Mouse (Mus musculus): ENCODE measurements around the gene Slc16a13. TPM values are rescaled to one million over a fixed set of nuclear protein-coding genes. Genes with fewer than 3 reads are reported as not detected.
A peak's percentile ranks its signal among the peaks of the same experiment; 100 is the strongest.

Gene Slc16a13
- polyA plus RNA-seq, 1 experiment from 2014 or later = 2.6 TPM

DNA sequence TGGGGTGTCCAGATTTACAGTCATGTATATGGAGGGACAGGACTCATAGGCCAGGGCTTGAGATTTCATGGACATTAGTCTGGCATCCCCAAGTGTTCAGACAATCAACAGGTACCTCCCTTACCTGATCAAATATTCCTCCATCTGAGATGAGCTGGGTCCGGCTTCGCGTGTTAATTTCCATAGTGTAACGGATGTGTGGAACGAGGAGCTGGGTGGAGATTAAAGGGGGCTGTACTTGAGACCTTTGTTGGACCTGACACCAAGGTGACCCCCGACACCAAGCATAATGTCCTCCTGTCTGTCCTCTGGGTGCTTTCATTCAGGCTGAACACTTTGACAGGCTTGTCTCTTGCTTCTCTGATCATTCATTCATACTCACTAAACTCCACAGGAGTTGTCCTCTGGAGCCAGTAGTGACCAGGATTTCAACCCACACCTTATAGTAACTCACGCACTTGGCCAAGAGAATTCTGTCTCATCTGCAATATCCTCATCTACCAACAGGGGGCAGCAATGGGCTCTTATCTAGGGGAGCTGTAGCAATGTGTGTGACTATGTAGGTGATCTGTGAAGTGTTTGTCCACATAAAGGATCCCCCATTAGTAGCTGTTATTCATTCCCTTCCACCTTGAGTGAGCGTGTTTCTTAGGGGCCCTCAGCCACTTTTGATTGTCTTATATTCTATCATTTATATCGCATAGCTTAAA is 26.4 kb upstream of the Slc16a13 start:
- H3K27me3 ChIP-seq (ENCODE audit: control insufficient read depth, insufficient read depth, low read depth, low read length) = peaks cover 3% of the 10 kb centered on the region; the same call in 1 of the 2 replicates
- no peak overlapping the region for H3K4me2 ChIP-seq (ENCODE audit: low read depth, low read length)
- no peak overlapping the region for H3K4me3 ChIP-seq (ENCODE audit: low read depth, low read length)
- H3K36me3 ChIP-seq (ENCODE audit: control insufficient read depth, insufficient read depth) = no peaks in the 10 kb centered on the region
- no peaks in the 10 kb centered on the region for H3K4me1 ChIP-seq (ENCODE audit: control insufficient read depth, low read depth, low read length)
- no peak overlapping the region for H3K9ac ChIP-seq (ENCODE audit: low read depth, low read length)
- H3K9me3 ChIP-seq (replicated peaks; ENCODE audit: control insufficient read depth, low read length) = no peaks in the 10 kb centered on the region
- ATAC-seq (ENCODE audit: low read depth) = no peak
- no peak overlapping the region for H3K27ac ChIP-seq (ENCODE audit: low read length)
- WGBS (ENCODE audit: insufficient replicate concordance) = 38% methylated on average over 9 of the region's 9 CpGs

DNA sequence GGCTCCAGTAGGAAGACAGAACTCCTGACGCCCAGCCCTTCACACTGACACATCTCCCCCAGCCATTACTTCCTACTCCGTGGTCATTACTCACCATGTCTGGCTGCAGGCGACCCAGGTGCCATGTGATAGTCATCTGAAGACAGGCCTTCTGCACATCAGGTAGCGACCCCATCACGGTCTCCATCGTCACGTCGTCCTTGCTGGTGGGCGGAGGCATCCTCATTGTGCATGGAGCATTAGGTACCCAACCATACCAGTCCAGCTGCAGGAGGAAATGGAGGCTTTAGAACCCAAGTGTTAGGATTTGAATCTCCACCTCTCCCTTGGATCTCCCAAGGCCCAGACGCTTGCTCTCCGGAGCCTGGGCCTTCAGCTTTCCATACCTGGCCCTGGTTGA is 21.7 kb upstream of the Slc16a13 start:
- H3K27ac ChIP-seq (ENCODE audit: low read length) = no peak overlapping the region
- no peaks in the 10 kb centered on the region for H3K27me3 ChIP-seq (ENCODE audit: control insufficient read depth, insufficient read depth, low read depth, low read length)
- ATAC-seq (ENCODE audit: low read depth) = no peak
- no peaks in the 10 kb centered on the region for H3K36me3 ChIP-seq (ENCODE audit: control insufficient read depth, insufficient read depth)
- no peak overlapping the region for H3K9ac ChIP-seq (ENCODE audit: low read depth, low read length)
- H3K4me3 ChIP-seq (ENCODE audit: low read depth, low read length) = no peak overlapping the region
- 53% methylated on average over 11 of the region's 11 CpGs for WGBS (ENCODE audit: insufficient replicate concordance)
- H3K4me2 ChIP-seq (ENCODE audit: low read depth, low read length) = no peak overlapping the region
- H3K4me1 ChIP-seq (ENCODE audit: control insufficient read depth, low read depth, low read length) = peaks cover 10% of the 10 kb centered on the region
- no peaks in the 10 kb centered on the region for H3K9me3 ChIP-seq (replicated peaks; ENCODE audit: control insufficient read depth, low read length)

DNA sequence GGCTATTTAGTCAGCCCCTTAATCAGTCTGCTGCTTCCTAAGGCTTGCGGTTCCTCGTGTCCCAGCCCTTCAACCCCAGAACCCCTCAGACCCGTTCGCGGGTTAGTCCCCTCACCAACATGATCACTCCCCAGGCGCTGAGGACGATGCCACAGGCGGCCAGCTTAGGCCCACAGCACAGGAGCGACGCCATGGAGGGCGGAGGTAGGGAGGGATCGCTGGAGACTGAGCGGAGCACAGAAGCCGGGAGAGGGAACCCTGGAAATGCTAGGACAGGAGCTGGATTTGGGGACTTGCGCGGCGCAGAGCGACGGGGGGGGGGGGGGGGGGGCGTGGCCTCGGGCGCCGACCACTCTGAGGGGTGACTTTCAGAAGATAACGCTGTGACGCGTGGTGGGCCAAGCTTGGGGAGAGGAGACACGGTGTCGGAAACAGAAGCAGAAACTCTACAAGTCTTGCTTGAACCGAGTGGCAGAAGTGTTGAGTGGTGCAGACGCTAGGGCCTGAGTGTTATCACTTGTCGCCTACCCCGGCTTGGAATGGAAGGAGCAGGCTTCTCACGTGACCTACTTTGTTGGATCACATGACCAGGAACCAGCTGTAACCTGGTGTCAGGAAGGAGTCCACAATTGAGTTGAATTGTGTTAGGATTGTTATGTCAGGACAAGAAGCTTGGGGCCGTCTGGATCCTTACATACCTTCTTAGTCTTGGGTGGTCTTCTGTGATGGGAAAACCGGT is 18.8 kb upstream of the Slc16a13 start, which contains the start of the genes Gm21988 and Rnasek:
Gene Gm21988 (minus strand): TSS at position 290 of the 739 bp plus-strand sequence.
Gene Rnasek (minus strand): TSS at position 302 of the 739 bp plus-strand sequence.
- H3K36me3 ChIP-seq (ENCODE audit: control insufficient read depth, insufficient read depth) = no peaks in the 10 kb centered on the region
- peaks cover 31% of the 10 kb centered on the region for H3K4me1 ChIP-seq (ENCODE audit: control insufficient read depth, low read depth, low read length)
- H3K9me3 ChIP-seq (replicated peaks; ENCODE audit: control insufficient read depth, low read length) = no peaks in the 10 kb centered on the region
- peak within 1 kb of the TSS; percentile 97 for H3K9ac ChIP-seq (ENCODE audit: low read depth, low read length)
- H3K27ac ChIP-seq (ENCODE audit: low read length) = peak within 1 kb of the TSS; percentile 95
- WGBS (ENCODE audit: insufficient replicate concordance) = under 1% methylated on average over 26 of the region's 35 CpGs
- peak within 1 kb of the TSS; percentile 96 for H3K4me3 ChIP-seq (ENCODE audit: low read depth, low read length)
- ATAC-seq (ENCODE audit: low read depth) = peak; percentile 22
- peak within 1 kb of the TSS; percentile 87 for H3K4me2 ChIP-seq (ENCODE audit: low read depth, low read length)
- H3K27me3 ChIP-seq (ENCODE audit: control insufficient read depth, insufficient read depth, low read depth, low read length) = no peaks in the 10 kb centered on the region

DNA sequence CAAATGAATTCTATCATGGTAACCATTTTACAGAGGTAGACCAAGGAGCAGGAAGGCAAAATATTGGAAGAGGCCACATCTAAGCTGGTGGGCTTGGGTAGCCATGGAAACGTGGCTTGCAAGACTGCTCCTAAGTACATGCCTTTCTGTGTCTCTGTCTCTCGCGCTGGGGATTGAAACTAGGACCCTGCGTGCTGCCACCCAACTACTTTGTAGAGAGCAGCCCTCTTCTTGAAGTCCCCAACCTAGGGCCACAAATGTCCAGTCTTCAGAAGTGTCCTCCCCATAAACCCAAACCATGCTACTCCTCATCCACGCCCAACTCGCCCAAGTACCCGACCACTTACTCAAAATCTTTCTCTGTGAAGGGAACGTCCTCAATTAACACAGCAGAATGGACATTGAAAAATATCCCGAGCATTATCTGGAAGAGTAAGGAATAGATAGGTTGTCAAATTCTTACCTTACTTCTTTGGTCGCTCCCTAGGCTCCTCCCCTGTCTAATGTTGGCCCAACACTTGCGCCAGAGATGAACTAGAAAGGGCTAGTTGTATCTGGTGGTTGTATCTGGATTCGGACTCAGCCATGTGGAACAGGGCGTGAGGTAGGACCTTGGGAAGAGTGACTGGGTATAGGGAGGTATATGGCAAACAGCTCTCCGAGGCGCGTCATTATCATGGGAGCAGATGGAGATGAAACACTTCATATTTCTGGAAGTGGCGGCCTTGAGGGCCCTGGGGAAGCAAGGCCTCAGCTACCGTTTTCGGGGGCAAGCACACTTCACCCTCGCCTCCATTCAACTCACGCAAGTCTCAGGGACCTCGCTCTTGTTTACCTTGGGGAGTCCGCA is 18.0 kb upstream of the Slc16a13 start:
- Histone ChIP-seq H3K9me3 (replicated peaks; ENCODE audit: control insufficient read depth, low read length) (no peaks in the 10 kb centered on the region), H3K4me1 (ENCODE audit: control insufficient read depth, low read depth, low read length) (peaks cover 34% of the 10 kb centered on the region), H3K27me3 (ENCODE audit: control insufficient read depth, insufficient read depth, low read depth, low read length) (no peaks in the 10 kb centered on the region), H3K9ac (ENCODE audit: low read depth, low read length) (peak overlapping the region; percentile 97), H3K4me3 (ENCODE audit: low read depth, low read length) (peak overlapping the region; percentile 96), H3K36me3 (ENCODE audit: control insufficient read depth, insufficient read depth) (no peaks in the 10 kb centered on the region), H3K27ac (ENCODE audit: low read length) (peak overlapping the region; percentile 95), H3K4me2 (ENCODE audit: low read depth, low read length) (peak overlapping the region; percentile 87)
- ATAC-seq (ENCODE audit: low read depth) = no peak
- 8% methylated on average over 23 of the region's 23 CpGs for WGBS (ENCODE audit: insufficient replicate concordance)

DNA sequence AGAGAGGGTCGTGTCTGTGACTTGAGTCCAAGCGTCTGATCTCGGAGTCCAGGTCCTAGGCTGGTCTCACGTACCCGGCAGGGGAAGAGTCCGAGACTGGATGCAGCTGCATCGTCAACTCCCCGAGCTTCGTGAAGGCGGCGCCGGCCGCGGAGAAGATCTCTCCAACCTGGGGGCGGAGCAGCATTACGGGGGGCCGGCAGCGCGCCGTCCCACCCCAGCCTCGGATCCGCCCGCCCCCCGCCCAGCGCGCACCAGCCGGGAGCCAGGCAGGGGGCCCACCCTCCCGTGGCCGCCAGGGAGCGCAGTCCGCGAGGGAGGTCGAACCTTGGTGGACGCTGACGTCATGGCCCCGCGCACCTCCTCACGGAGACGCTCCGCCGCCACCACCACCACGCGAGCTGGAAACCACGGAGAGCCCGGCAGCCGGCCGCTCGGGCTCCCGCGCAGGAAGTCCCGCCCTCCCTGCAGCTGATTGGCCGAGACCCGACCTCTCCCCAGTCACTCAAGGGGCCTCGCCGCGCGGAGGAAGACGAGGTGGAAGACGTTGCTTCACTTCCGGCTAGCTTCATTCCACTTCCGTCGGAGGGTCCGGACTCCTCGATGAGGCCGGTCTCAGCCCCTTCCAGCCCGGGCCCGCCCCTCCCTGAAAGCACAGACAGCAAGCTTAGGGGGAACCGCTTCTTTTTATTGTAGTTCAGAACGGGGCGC is 16.7 kb upstream of the Slc16a13 start, which contains the start of gene 0610010K14Rik:
Gene 0610010K14Rik (minus strand): TSS at position 458 of the 711 bp plus-strand sequence.
- Histone ChIP-seq H3K27me3 (ENCODE audit: control insufficient read depth, insufficient read depth, low read depth, low read length) (no peaks in the 10 kb centered on the region), H3K4me2 (ENCODE audit: low read depth, low read length) (peak within 1 kb of the TSS; percentile 87), H3K36me3 (ENCODE audit: control insufficient read depth, insufficient read depth) (no peaks in the 10 kb centered on the region), H3K9me3 (replicated peaks; ENCODE audit: control insufficient read depth, low read length) (no peaks in the 10 kb centered on the region), H3K4me3 (ENCODE audit: low read depth, low read length) (peak within 1 kb of the TSS; percentile 96), H3K9ac (ENCODE audit: low read depth, low read length) (peak within 1 kb of the TSS; percentile 97), H3K27ac (ENCODE audit: low read length) (peak within 1 kb of the TSS; percentile 95), H3K4me1 (ENCODE audit: control insufficient read depth, low read depth, low read length) (peaks cover 34% of the 10 kb centered on the region)
- WGBS (ENCODE audit: insufficient replicate concordance) = under 1% methylated on average over 67 of the region's 70 CpGs
- ATAC-seq (ENCODE audit: low read depth) = peak; percentile 92

DNA sequence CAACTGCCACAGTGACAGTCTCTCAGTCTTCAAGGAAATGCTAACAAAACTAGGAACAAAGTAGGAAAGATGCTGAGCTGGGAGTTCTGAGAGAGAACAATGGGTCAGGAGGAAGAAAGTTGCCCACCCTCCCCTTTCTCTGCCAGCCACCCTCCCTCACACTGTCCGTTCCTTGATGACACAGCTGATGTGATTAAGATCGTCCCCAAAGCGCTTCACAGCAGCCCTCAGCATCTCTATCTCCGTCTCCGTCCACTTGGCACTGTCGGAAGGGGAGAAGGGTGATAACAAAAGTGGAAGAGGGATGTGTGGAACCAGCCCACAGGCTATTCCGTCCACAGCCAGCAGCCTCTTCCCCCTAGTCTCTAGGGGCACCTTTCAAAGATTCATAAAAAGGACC is 15.9 kb upstream of the Slc16a13 start:
- H3K9ac ChIP-seq (ENCODE audit: low read depth, low read length) = peak overlapping the region; percentile 97
- H3K4me1 ChIP-seq (ENCODE audit: control insufficient read depth, low read depth, low read length) = peaks cover 34% of the 10 kb centered on the region
- peak overlapping the region; percentile 95 for H3K27ac ChIP-seq (ENCODE audit: low read length)
- ATAC-seq (ENCODE audit: low read depth) = no peak
- H3K4me3 ChIP-seq (ENCODE audit: low read depth, low read length) = peak overlapping the region; percentile 96
- no peaks in the 10 kb centered on the region for H3K27me3 ChIP-seq (ENCODE audit: control insufficient read depth, insufficient read depth, low read depth, low read length)
- no peaks in the 10 kb centered on the region for H3K36me3 ChIP-seq (ENCODE audit: control insufficient read depth, insufficient read depth)
- whole genome bisulfite sequencing (ENCODE audit: insufficient replicate concordance) = 18% methylated on average over 7 of the region's 7 CpGs
- peak overlapping the region; percentile 87 for H3K4me2 ChIP-seq (ENCODE audit: low read depth, low read length)
- no peaks in the 10 kb centered on the region for H3K9me3 ChIP-seq (replicated peaks; ENCODE audit: control insufficient read depth, low read length)

DNA sequence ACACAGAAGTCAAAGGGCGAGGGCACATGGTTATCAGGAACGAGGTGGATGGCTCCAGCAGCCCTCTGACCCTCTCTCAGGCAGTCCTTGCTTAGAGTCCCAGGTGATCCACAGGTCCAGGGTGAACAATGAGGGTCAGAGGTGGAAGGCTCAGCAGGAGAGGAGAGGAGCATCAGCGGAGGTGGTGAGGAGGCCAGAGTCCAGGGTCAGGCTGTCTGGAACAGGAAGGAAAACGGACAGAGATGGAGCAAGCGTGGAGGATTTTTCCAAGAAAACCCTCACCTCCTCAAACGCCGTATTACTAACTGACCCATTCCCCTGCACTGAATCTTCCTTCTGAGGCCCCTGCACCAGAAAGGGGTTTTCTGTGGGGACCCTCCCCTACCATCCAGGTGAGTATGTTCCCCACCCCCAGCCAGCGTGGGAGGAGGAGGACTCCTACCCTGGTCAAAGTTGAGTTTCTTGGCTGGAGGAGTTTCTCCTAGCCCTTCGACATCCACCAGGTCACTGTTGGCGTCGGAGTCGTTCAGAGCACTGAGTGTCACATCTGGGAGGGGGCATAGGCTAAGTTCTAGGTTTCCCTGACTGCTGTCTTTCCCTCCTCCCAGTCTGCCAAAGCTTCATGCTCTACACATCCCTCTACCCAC is 14.5 kb upstream of the Slc16a13 start:
- Histone ChIP-seq H3K4me3 (ENCODE audit: low read depth, low read length) (no peak overlapping the region), H3K27me3 (ENCODE audit: control insufficient read depth, insufficient read depth, low read depth, low read length) (peaks cover under 1% of the 10 kb centered on the region; the same call in 1 of the 2 replicates), H3K9ac (ENCODE audit: low read depth, low read length) (no peak overlapping the region), H3K9me3 (replicated peaks; ENCODE audit: control insufficient read depth, low read length) (no peaks in the 10 kb centered on the region), H3K4me1 (ENCODE audit: control insufficient read depth, low read depth, low read length) (peaks cover 35% of the 10 kb centered on the region), H3K36me3 (ENCODE audit: control insufficient read depth, insufficient read depth) (no peaks in the 10 kb centered on the region), H3K4me2 (ENCODE audit: low read depth, low read length) (no peak overlapping the region), H3K27ac (ENCODE audit: low read length) (no peak overlapping the region)
- no peak for ATAC-seq (ENCODE audit: low read depth)
- 85% methylated on average over 12 of the region's 12 CpGs for WGBS (ENCODE audit: insufficient replicate concordance)

DNA sequence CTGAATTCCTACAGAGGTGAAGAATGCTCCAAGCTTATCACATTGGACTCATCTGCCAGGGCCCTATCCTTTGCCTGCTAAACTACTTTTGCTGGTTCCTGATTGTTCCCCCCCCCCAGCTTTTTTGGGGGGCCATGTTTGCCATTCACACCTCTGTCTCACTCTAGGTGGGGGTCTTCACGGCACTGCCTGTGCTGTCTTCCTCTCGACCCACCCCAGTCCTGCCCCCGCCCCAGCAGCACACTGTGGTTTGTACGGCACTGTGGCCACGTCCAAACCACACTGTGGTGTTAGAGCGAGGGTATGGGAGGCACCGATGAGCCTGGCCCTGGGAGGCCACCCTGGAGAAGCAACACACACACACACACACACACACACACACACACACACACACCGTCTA is 13.6 kb upstream of the Slc16a13 start:
- H3K9me3 ChIP-seq (replicated peaks; ENCODE audit: control insufficient read depth, low read length) = no peaks in the 10 kb centered on the region
- ATAC-seq (ENCODE audit: low read depth) = no peak
- H3K4me2 ChIP-seq (ENCODE audit: low read depth, low read length) = no peak overlapping the region
- peaks cover 41% of the 10 kb centered on the region for H3K4me1 ChIP-seq (ENCODE audit: control insufficient read depth, low read depth, low read length)
- H3K36me3 ChIP-seq (ENCODE audit: control insufficient read depth, insufficient read depth) = no peaks in the 10 kb centered on the region
- peaks cover 9% of the 10 kb centered on the region for H3K27me3 ChIP-seq (ENCODE audit: control insufficient read depth, insufficient read depth, low read depth, low read length)
- WGBS (ENCODE audit: insufficient replicate concordance) = 24% methylated on average over 8 of the region's 8 CpGs
- no peak overlapping the region for H3K4me3 ChIP-seq (ENCODE audit: low read depth, low read length)
- no peak overlapping the region for H3K9ac ChIP-seq (ENCODE audit: low read depth, low read length)
- no peak overlapping the region for H3K27ac ChIP-seq (ENCODE audit: low read length)

Measured in liver, embryonic 16.5 days (tissue).